Mouse (Mus musculus) gastrocnemius, postnatal 4 days (tissue): Measurements from ENCODE around the gene Gatad1. TPM values are rescaled to one million over a fixed set of nuclear protein-coding genes. Genes with fewer than 3 reads are reported as not detected.
"Not testable (repeated sequence)": the region's sequence is repeated elsewhere in the genome, so short reads cannot be mapped to it uniquely, and the experiment has no call there.

ENCODE experiments used
- DNase-seq, 2 experiments: peaks; one replicate each; pipeline ENCODE4 v3.0.0; 2021 to 2022; ENCODE audit warnings: low spot score in 2 of 2, mixed read lengths in 2 of 2
- microRNA-seq: library from miRNA; unstranded; fragments of <30 nt; microRNA quantifications from one replicate; pipeline ENCODE4 v1.2.0, GENCODE M21; 2021
- total RNA-seq, 2 experiments: library from RNA; stranded (reverse); gene quantifications; 2 replicates each; pipeline ENCODE4 v1.2.3; 2021

Gene Gatad1
- total RNA-seq, 2 experiments from 2014 or later, result 80.8 to 99.8 TPM

DNA sequence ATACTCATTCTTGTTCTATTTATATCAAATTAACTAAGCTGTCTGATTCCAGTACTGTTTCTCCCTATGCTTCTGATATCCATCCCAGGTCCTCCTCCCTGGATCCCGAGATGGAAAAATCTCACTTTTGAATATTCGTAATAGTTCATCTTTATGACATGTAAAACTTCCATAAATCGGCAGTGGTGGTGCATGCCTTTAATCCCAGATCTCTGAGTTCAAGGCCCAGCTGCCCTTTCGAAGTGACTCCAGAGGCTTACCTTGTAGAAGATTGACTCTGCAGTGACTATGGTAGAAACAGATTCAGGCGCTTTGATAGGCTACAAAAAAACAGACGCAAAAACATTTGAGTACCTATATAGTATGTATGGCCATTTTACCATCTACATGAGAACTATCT, 12.4 kb downstream of the Gatad1 start:
- no peak for DNase-seq

- no peak for DNase-seq
Observed at GRCm38 (mm10) chr5:3635286-3635685, 21.7 kb downstream of the Gatad1 start.

DNA sequence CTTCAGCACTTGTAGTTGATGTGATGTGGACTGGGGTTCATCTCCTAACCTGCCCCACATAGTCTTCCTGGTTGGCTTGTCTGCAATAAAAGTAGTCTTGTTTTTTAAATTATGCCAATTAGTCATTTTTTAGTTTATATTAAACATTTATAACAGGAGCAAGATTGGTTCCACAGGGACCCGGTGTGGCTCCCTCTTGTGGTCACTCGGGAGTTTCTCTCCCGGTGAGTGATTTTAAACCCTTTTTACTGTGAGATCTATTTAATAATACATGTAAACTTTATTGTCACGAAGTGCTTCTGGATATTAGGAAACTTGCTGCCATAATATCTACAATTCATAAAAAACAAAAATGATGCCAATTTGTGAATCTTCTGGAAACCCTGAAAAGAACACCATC, 23.0 kb downstream of the Gatad1 start:
- DNase-seq, result no peak

DNA sequence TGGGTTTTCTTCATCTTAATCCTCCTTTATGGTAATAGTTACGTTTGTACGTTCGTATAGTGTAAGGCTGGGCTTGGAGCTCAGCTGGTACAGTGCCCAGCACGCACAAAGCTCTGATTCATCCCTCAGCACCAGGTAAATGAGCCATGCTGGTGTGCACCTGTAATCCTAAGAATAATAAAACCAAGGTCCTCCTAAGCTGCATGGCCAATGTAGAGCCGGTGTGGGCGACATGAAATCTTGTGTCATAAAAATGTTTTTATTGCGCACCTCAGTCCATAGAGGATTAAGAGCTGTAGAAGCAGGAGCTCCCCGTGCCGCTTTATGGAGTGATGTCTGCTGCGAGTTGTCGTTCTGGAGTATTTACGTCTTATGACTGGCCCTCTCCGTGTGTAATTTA, 23.7 kb downstream of the Gatad1 start:
- no peak for DNase-seq

GRCm38 (mm10) chr5:3632285-3632684, 24.7 kb downstream of the Gatad1 start:
- no peak for DNase-seq

DNA sequence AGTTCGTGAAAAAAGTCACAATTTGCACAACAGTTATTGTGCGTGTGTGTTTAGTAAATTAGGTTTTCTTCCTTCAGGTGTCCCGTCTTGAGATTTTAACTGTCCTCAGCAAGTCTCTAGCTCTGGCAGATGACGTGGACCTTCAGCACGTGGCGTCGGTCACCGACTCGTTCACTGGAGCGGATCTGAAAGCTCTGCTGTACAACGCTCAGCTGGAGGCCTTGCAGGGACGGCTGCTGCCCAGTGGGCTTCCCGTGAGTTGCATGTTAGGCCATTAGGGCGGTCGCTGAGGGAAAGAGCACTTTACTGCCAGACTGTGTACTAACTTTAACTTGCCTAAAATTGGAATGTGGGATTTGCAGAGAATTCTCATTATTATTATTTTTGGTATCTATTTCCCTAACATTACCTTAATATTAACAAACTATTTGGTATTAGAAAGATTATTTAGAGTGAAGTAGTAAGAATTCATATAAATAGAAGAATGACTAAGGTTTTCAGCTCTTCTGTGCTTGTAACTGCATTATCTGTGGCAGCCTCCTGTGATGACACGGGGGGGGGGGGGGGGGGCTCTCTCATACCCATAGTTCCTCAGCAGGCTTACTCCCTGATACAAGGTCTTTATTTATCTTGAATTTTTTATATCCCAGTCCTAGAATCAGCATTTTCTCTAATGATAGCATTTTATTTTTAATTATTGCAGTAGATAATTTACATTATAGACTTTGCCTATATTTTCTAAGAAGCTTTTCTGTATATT, 25.3 kb downstream of the Gatad1 start:
- no peak for DNase-seq

- DNase-seq, result no peak
Observed at GRCm38 (mm10) chr5:3630055-3630454, 26.9 kb downstream of the Gatad1 start.

DNA sequence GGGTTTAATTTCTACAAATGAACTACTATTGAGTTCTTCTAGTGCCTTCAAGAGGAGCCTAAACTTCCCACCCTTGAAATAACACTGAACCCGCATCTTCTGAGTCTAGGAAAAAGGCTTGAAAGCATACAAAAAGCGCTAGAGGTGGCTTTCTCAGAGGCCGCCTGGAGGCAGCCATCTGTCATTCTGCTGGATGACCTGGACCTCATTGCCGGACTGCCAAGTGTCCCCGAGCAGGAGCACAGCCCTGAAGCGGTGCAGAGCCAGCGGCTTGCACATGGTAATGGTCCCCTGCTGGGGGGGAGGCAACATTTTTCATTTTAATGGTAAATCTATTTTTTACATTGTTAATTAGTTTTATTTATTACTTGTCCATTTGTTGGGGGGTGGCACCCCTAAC, 36.5 kb downstream of the Gatad1 start:
- no peak for DNase-seq

DNA sequence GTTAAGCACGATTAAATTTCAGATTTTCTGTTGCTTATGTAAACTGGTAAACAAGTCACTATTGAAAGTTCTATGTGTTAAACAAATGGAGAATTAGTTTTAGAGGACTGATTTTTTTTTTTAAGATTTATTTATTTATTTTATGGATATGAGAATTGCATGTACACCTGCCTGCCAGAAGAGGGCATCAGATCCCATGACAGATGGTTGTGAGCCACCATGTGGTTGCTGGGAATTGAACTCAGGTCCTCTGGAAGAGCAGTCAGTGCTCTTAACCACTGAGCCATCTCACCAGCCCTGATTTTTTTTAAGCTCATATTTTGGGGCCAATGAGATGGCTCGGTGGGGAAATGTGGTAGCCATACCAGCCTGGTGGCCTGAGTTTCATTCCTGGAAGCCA, 45.1 kb downstream of the Gatad1 start:
- not testable (repeated sequence) for DNase-seq

- DNase-seq, result no peak
Observed at GRCm38 (mm10) chr5:3609241-3609640, 47.7 kb downstream of the Gatad1 start.

DNA sequence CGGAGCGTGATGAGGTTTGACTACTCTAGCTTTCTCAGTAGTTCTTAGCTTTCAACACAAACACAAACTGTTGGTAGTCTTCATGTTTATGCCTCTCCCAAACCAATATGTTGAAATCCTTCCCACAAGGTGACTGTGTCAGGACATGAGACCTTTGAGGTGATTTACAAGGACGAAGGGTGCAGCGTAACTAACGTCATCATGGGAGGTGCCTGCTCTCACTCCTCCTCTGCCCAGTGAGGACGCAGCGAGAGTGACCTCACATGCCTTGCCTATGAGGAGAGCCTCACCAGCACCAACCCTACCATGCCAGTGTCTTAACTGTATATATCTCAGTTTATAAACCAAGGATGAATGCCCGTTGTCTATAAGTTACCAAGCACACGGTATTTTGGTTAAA, 49.9 kb downstream of the Gatad1 start:
- no peak for DNase-seq

DNA sequence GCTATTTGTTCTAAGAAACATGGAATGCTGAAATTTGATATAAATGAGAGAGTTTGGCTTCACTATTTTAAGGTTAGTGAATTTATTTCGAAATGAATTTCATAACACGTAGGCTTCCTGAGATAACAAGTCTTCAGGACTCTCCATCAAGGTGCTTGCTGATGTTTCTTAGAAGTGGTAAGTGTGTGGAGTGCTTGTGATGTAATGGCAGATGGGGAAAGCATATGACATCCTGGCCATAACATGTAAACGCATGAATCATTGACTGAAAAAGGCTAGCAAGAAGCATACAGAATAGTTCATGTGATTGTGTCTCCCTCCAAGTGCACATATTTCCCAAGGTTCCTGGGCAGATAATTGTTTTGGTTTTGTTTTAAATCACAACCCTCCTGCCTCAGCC, 56.2 kb downstream of the Gatad1 start:
- no peak for DNase-seq

GRCm38 (mm10) chr5:3600298-3600697, 56.7 kb downstream of the Gatad1 start:
- no peak for DNase-seq

DNA sequence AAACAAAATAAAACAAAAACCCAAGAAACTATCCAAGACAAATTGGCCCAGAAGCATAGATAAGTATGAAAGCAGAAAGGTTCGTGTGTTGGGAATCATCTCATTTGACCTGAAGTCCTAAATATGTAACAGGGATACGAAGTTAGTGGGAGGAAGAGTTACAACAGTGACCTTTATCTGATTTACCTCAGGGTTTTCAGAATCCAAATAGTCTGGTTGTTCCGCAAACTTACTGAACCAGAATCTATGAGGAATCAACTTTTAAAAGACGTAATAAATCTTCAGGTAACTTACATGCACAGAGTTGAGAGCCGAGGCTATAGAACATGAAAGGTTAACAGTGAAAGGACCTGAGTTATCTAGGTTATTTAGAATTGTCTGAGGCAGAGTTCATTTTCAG, 58.2 kb downstream of the Gatad1 start:
- DNase-seq, result no peak

GRCm38 (mm10) chr5:3597171-3597570, 59.8 kb downstream of the Gatad1 start:
- DNase-seq, result no peak

DNA sequence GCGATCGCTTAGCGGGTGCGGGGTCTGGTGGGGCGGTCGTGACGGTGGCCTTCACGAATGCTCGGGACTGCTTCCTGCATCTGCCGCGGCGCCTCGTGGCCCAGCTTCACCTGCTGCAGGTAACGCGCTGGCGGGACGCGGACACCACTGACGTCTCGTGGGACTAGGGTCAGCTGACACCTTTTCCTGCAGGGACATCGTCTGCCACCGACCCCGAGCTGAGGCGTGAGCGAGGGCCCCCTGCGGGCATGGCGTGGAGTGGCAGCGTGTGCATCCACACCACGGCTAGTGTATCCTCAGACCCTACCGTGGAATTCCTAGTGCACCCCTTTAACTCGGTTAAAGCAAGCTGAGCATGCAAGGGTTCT, 60.6 kb downstream of the Gatad1 start, which contains the start of gene Rbm48:
Rbm48 (minus strand) TSS at position 187 of the 368 bp plus-strand sequence.
- peak; percentile 54 to 79 for DNase-seq

GRCm38 (mm10) chr5:3595693-3596398, 61.1 kb downstream of the Gatad1 start, which contains the start of gene Pex1:
Gene Pex1 (plus strand): TSS chr5:3596066.
- peak; percentile 87 to 93 for DNase-seq

Small RNA genes lying within 50 kb of the gene (microRNA-seq; reads per million reads assigned to microRNA genes)
- gene Gm22926 (not detected), gene Gm26238 (not detected)

Other genes with a start within 250 kb of the Gatad1 start
- gene Fam133b, start 113.4 kb downstream of the Gatad1 start, total RNA-seq, result 10 to 100 TPM; 26.9 to 33.7 TPM
- 10 to 100 TPM in 1 of 2 experiments, 1 to 10 TPM in 1; 7.1 to 10.4 TPM for gene 1700109H08Rik, start 85.6 kb downstream of the Gatad1 start, total RNA-seq
- gene Pex1, start 61.1 kb downstream of the Gatad1 start, total RNA-seq, result 10 to 100 TPM; 10.4 to 11.6 TPM
- gene Rbm48, start 60.6 kb downstream of the Gatad1 start, total RNA-seq, result 1 to 10 TPM; 7.4 to 7.6 TPM
- not detected for gene Tmbim7, start 6.0 kb downstream of the Gatad1 start, total RNA-seq
- gene Ankib1, start 145.7 kb upstream of the Gatad1 start, total RNA-seq, result 10 to 100 TPM; 33.9 to 34.9 TPM
- gene Krit1, start 146.0 kb upstream of the Gatad1 start, total RNA-seq, result 10 to 100 TPM; 26.1 to 34.0 TPM
- not detected for gene Lrrd1, start 188.0 kb upstream of the Gatad1 start, total RNA-seq
- gene Mterf1a, start 236.7 kb upstream of the Gatad1 start, total RNA-seq, result 1 to 10 TPM; 3.6 to 4.7 TPM